Mouse (Mus musculus): Measurements from ENCODE around the gene Adh6a.
A peak's percentile ranks its signal among the peaks of the same experiment; 100 is the strongest.
"Not testable (repeated sequence)": the region's sequence is repeated elsewhere in the genome, so short reads cannot be mapped to it uniquely, and the experiment has no call there.

Adh6a gene

GRCm38 (mm10) chr3:138325001-138325400 is 11.9 kb downstream of the Adh6a start:
- DNase-seq (ENCODE audit: low spot score in 2 of 2), result no peak

- no peak for DNase-seq (ENCODE audit: low spot score in 2 of 2)
These were observed 12.4 kb downstream of the Adh6a start for GRCm38 (mm10) chr3:138325466-138325865.

- DNase-seq (ENCODE audit: low spot score in 2 of 2), result no peak
These were observed 20.8 kb downstream of the Adh6a start for GRCm38 (mm10) chr3:138333910-138334309.

GRCm38 (mm10) chr3:138334320-138334719 is 21.2 kb downstream of the Adh6a start:
- no peak for DNase-seq (ENCODE audit: low spot score in 2 of 2)

- DNase-seq (ENCODE audit: low spot score in 2 of 2), result no peak
These were observed 22.5 kb downstream of the Adh6a start for GRCm38 (mm10) chr3:138335566-138335965.

GRCm38 (mm10) chr3:138336104-138336754 is 23.1 kb downstream of the Adh6a start:
- DNase-seq (ENCODE audit: low spot score in 2 of 2), result peak; percentile 23 to 42

- DNase-seq (ENCODE audit: low spot score in 2 of 2), result no peak
These were observed 28.4 kb downstream of the Adh6a start, which contains the start of gene Adh6b for GRCm38 (mm10) chr3:138341471-138341870. Adh6b (plus strand) TSS chr3:138341775.

- DNase-seq (ENCODE audit: low spot score in 2 of 2), result peak in 1 of 2 experiments; percentile 3
These were observed 34.0 kb downstream of the Adh6a start for GRCm38 (mm10) chr3:138347041-138347440.

- no peak for DNase-seq (ENCODE audit: low spot score in 2 of 2)
These were observed 39.1 kb downstream of the Adh6a start for GRCm38 (mm10) chr3:138352012-138352809.

- DNase-seq (ENCODE audit: low spot score in 2 of 2), result no peak
These were observed 45.8 kb downstream of the Adh6a start for GRCm38 (mm10) chr3:138358856-138359255.

- DNase-seq (ENCODE audit: low spot score in 2 of 2), result no peak
These were observed 47.6 kb downstream of the Adh6a start for GRCm38 (mm10) chr3:138360721-138361120.

GRCm38 (mm10) chr3:138362920-138363319 is 49.8 kb downstream of the Adh6a start:
- no peak for DNase-seq (ENCODE audit: low spot score in 2 of 2)

GRCm38 (mm10) chr3:138366181-138366580 is 53.1 kb downstream of the Adh6a start:
- DNase-seq (ENCODE audit: low spot score in 2 of 2), result no peak

GRCm38 (mm10) chr3:138369546-138369945 is 56.5 kb downstream of the Adh6a start:
- no peak for DNase-seq (ENCODE audit: low spot score in 2 of 2)

GRCm38 (mm10) chr3:138370289-138370688 is 57.2 kb downstream of the Adh6a start:
- DNase-seq (ENCODE audit: low spot score in 2 of 2), result not testable (repeated sequence)

- DNase-seq (ENCODE audit: low spot score in 2 of 2), result no peak
These were observed 60.8 kb downstream of the Adh6a start for GRCm38 (mm10) chr3:138373920-138374319.

- no peak for DNase-seq (ENCODE audit: low spot score in 2 of 2)
These were observed 62.1 kb downstream of the Adh6a start for GRCm38 (mm10) chr3:138375148-138375547.
